Mouse (Mus musculus) lung, postnatal 14 days (tissue): Measurements from ENCODE around the gene Slc6a20b.
"Not testable (repeated sequence)": the region's sequence is repeated elsewhere in the genome, so short reads cannot be mapped to it uniquely, and the experiment has no call there.

Experiments
- DNase-seq: peaks from one replicate; pipeline ENCODE4 v3.0.0; 2021

Gene Slc6a20b

DNA sequence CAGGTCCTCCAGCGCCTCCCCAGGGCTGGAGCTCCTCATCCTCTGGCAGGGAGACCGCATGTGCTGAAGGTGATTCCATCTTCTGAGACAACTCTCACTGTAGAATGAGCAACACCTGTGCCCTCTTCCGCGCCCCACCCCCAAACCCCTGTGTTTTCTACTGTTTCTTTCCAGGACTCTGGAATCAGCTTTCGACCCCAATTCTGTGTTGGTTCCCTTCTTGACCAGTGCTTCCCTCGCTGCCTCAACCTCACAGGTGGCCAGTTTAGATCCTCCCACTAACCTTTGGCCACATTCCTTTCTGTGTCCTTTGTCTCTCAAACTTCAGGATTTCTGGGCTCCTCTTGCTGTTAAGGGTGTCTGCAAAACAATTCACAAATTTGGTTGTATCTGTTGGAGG lies at the start of gene Slc6a20b:
Gene Slc6a20b (minus strand): TSS at position 285 of the 400 bp plus-strand sequence.
- no peak for DNase-seq

DNA sequence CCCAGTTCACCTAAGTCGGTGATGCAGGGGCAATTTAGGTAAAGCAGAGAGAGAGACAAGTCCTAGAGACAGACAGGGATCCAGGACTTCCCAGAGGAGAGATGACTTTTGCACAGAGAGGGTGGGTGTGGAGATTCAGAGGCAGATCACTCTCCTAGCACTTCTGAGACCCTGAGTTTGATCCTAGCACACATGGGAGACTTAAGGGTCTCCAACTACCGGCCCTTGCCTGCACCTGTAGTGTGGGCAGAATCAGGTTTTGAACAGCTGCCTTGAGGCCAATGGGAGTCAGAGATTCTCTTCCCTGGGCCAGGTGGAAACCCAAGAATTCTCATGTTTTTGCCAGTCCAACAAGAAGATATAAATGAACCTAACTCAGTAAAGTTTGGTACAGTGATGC lies 46.8 kb upstream of the Slc6a20b start:
- DNase-seq = no peak

- DNase-seq = peak; percentile 6
Observed at GRCm38 (mm10) chr9:123678327-123679105, 46.2 kb upstream of the Slc6a20b start, which contains the start of the genes Ccr9 and Slc6a20a. Gene Ccr9, plus strand, starts transcription at chr9:123678439. Gene Slc6a20a, minus strand, starts transcription at chr9:123678885.

DNA sequence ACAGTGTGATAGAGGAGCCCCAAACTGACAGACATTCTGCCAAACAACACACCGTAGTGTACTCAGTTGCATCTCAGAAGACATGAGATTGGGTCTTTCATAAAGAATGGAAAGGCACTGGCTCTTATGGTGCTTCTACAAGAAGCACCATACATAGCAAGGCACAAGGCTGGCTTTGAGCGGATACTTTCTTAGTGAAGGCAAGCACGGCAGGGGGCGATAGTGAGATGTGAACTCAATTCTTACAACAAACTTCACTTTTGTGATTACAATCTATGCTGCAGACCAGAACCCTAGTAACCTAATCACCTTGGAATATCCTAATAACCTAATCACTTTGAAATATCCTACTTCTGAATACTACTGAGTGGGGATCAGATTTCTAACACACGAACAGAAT lies 33.3 kb upstream of the Slc6a20b start:
- peak; percentile 60 for DNase-seq

GRCm38 (mm10) chr9:123659986-123660676 lies 27.8 kb upstream of the Slc6a20b start:
- not testable (repeated sequence) for DNase-seq

GRCm38 (mm10) chr9:123658981-123659380 lies 26.6 kb upstream of the Slc6a20b start:
- no peak for DNase-seq

GRCm38 (mm10) chr9:123657457-123657856 lies 25.1 kb upstream of the Slc6a20b start:
- DNase-seq = no peak

DNA sequence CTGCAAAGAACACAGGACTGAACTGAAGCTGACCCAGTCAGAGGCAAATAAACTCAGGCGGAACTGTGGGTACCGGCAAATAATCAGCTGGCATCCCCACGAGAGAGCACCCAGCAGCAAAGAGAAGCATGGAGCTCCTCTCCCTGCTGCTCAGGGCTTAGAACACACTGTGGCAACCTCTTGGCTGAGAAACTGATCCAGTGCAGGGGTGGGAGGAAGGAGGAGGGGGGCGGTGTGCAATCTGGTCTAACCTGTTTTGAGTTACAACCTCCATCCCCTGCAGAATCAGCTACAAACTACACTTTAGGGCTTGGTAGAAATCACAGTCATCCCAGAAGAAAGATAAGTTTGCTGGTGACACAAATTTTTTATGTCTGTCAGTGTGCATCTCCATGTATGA lies 19.0 kb upstream of the Slc6a20b start:
- DNase-seq = no peak

DNA sequence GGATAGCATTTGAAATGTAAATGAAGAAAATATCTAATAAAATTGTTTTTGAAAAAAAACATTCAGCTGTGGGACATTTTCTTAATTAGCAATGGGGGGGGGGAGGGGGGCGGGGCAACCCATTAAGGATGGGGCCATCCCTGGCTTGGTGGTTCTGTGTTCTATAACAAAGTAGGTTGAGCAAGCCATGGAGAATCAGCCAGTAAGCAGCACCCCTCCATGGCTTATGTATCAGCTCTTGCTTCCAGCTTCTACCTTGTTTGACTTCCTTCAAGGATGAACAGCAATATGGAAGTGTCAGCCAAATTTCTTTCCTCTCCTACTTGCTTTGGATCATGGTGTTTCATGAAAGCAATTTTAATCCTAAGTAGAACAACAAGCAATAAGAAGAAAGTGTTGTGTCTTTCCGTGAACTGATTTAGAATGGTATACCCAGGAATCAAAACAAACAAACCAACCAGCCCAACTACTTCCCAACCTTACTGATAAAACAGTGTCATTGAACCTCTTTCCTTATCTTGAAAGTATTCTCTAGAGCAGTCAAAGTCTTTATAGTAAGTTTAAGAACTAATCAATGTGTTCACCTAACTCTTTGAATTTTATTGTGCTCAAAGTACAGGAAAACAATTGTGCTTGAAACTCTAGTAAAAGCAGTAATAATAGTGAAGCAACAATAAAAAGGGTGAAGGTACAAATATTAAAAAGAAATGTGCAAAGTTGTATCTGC lies 17.6 kb upstream of the Slc6a20b start:
- no peak for DNase-seq

DNA sequence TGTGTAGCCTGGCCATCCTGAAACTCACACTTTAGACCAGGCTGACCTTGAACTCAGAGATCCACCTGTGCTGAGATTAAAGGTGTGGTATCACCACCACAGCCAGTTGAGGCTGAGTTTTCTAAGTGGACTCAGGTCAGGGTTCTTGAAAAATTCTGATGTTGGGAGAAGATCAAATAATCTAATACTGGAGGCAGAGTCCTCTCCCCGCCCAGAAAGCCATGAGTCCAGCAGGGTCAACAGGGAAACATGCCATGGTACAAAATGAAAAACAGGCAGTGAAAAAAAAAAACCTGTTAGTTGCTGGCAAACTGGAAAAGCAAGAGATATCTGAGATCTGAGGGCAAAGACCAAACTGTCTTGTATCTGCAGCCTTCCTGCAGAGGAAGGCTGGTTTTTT lies 7.7 kb upstream of the Slc6a20b start:
- no peak for DNase-seq

GRCm38 (mm10) chr9:123638668-123639089 lies 6.3 kb upstream of the Slc6a20b start:
- DNase-seq = peak; percentile 17

- DNase-seq = no peak
Observed at GRCm38 (mm10) chr9:123638231-123638630, 5.9 kb upstream of the Slc6a20b start.

GRCm38 (mm10) chr9:123636771-123637170 lies 4.4 kb upstream of the Slc6a20b start:
- DNase-seq = no peak

DNA sequence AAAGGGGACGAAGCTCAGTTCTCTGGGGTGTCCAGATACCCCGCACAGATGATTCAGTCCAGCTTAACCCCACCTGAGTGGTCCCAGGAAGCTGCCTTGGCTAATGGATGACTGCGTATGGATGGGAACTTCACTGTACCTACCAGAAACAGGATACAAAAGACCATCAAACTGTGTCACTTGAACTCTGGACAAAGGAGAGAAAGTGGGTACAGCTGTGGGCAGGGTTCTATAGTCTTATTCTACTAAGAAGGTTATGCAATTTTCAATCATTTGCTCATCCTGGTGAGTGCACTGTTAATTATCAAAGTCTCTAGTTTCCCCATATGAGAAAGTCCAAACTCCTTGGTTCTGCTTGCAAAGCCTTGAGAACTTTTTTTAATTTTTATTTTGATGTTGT lies 628 bp upstream of the Slc6a20b start:
- no peak for DNase-seq

DNA sequence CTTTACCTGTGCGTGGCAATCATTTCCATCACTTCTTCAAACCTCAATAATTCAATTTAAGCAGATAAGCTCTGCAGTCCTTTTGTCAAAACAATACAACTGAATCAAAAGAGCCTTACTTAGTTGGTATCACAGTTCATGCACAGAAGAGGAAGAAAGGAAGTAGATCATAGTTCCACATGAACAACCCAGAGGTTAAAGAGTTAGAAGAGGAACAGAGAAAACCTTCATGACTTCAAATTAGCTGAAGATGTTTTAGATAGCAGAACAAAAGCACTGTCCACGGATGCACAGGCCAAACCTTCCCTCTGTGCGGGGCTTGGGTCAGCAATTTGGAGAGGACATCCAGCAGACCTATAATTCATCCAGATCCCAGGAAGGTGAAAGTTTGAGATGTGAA lies 699 bp downstream of the Slc6a20b start:
- no peak for DNase-seq

DNA sequence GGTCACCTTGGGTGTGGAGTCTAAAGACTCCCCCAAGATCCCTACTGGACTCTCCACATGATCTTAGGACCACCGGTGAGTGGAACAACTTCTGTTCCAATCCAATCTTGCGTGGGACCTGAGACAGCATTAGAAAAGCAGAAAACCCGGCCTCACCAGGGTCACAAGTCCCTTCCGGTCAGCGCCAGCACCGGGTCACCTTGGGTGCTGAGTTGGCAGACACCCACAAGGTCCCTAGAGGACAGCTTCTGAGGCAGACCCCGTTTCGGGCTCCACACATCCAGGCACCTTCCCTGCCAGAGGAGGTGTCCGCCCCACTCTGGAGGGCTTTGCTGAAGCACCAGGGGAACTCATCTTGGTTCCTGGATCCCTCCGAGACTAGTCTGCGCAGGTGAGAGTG lies 6.5 kb downstream of the Slc6a20b start:
- no peak for DNase-seq

GRCm38 (mm10) chr9:123624741-123625140 lies 7.6 kb downstream of the Slc6a20b start:
- no peak for DNase-seq

- DNase-seq = no peak
Observed at GRCm38 (mm10) chr9:123620311-123621098, 11.9 kb downstream of the Slc6a20b start.

- no peak for DNase-seq
Observed at GRCm38 (mm10) chr9:123601529-123601928, 30.8 kb downstream of the Slc6a20b start.

GRCm38 (mm10) chr9:123597376-123597775 lies 35.0 kb downstream of the Slc6a20b start:
- DNase-seq = no peak

- no peak for DNase-seq
Observed at GRCm38 (mm10) chr9:123596910-123597309, 35.5 kb downstream of the Slc6a20b start.

DNA sequence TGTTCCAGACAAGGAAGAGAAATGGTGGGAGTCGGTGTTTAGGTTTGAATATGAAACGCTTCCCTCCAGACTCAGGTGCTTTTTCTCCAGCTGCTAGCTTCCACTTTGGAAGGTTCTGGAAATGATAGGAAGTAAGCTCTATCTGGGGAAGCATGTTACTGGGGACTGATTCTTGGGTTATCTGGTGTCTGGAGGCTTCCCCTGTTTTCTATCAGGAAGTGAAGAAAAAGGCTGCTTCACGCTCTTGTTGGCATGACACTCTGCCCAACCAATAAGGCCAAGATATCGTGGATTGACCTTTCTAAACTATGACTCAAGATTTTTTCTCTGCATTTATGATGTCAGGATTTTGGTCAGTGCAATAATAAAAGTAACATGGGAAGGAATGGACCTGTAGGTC lies 37.2 kb downstream of the Slc6a20b start:
- DNase-seq = no peak
